Mouse (Mus musculus): ENCODE results near the gene Trappc12. TPM values are rescaled to one million over a fixed set of nuclear protein-coding genes. Genes with fewer than 3 reads are reported as not detected.
A peak's percentile ranks its signal among the peaks of the same experiment; 100 is the strongest.

The Trappc12 gene
- polyA plus RNA-seq, 1 experiment from 2014 or later, result 42.3 TPM

DNA sequence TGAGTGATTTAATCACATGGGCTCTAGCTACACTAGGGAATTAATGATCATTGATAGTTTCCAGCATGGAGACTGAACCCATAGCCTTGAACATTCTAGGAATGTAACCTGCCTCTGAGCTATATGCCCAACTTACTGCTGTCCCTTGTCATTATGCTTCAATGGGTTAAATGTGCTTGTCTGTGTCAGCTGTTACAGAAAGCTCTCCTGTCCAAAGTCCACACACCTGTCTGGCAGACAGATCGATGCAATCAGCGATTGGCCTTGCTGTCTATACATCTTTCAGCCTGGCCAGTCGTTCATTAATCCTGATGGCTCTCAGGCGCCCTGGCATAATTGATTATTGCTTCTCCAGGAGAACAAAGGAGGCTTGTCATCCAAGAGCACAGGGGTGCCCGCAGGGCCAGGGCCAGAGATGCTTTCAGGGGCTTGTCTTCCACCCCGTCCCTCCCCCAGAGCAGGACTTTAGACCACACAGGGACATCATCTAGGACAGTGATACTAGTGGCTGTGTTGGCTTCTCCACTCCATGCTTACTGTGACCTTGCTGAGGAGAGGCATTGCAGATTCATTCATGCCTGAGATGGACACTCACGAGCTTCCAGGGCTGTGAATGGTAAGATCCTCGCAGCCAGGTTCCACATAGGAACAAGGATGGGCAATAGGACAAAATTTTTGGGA, 63.9 kb downstream of the Trappc12 start:
- Histone ChIP-seq H3K4me1 (no peaks in the 10 kb centered on the region), H3K9me3 (replicated peaks) (no peaks in the 10 kb centered on the region), H3K27ac (replicated peaks) (no peak overlapping the region), H3K36me3 (peaks cover 31% of the 10 kb centered on the region), H3K4me3 (replicated peaks) (no peak overlapping the region), H3K27me3 (no peaks in the 10 kb centered on the region), H3K9ac (no peak overlapping the region), H3K4me2 (replicated peaks) (no peak overlapping the region)
- WGBS, result 60% methylated on average over 8 of the region's 8 CpGs
- no peak for ATAC-seq (ENCODE audit: insufficient number of reproducible peaks, low FRiP score, low TSS enrichment, low read depth)

DNA sequence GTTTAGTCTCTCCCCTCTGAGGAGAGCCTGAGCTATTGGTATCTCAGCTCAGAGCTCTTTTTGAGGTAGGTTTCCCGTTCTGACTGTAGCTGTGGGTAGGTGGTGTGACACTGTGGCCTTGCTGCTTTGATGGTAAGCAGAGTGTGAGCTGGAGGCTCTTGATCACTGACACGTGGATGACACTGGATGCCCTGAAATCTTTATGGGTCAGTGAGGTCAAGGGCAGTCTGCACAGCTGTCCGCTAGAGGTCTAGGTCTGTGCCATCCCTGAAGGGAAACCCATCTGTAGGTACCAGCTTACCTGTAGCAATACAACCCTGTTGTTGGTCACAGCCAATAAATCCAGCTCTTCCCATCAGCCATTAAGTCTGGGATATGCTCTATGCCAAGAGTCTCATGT, 64.5 kb downstream of the Trappc12 start:
- Histone ChIP-seq H3K9ac (no peak overlapping the region), H3K27me3 (no peaks in the 10 kb centered on the region), H3K36me3 (peaks cover 31% of the 10 kb centered on the region), H3K4me2 (replicated peaks) (no peak overlapping the region), H3K27ac (replicated peaks) (no peak overlapping the region), H3K9me3 (replicated peaks) (no peaks in the 10 kb centered on the region), H3K4me1 (no peaks in the 10 kb centered on the region), H3K4me3 (replicated peaks) (no peak overlapping the region)
- WGBS, result 64% methylated on average over 3 of the region's 3 CpGs
- ATAC-seq (ENCODE audit: insufficient number of reproducible peaks, low FRiP score, low TSS enrichment, low read depth), result no peak

GRCm38 (mm10) chr12:28684674-28685073, 65.6 kb downstream of the Trappc12 start:
- Histone ChIP-seq H3K4me1 (no peaks in the 10 kb centered on the region), H3K4me3 (replicated peaks) (no peak overlapping the region), H3K36me3 (peaks cover 24% of the 10 kb centered on the region), H3K4me2 (replicated peaks) (no peak overlapping the region), H3K9me3 (replicated peaks) (no peaks in the 10 kb centered on the region), H3K27me3 (no peaks in the 10 kb centered on the region), H3K9ac (no peak overlapping the region), H3K27ac (replicated peaks) (no peak overlapping the region)
- no peak for ATAC-seq (ENCODE audit: insufficient number of reproducible peaks, low FRiP score, low TSS enrichment, low read depth)
- 86% methylated on average over 1 of the region's 1 CpGs for WGBS

DNA sequence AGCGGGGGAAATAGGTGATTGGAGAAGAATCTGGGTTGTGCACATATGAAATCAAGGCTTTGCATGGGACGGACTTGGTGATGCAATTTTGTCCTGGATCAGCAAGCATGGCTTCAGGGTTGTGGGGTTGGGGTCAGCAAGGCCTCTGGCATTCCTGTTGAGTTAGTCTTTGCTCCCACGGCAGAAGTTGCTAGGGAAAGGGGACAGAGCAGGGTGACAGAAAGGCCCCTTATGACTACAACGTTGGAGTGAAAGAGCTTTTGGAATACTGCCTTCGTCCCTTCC, 74.4 kb downstream of the Trappc12 start:
- H3K27ac ChIP-seq (replicated peaks), result peak overlapping the region; percentile 97
- peaks cover 9% of the 10 kb centered on the region for H3K4me1 ChIP-seq
- H3K36me3 ChIP-seq, result peaks cover 15% of the 10 kb centered on the region; the same call in 1 of the 2 replicates
- WGBS, result 53% methylated on average over 5 of the region's 5 CpGs
- H3K9ac ChIP-seq, result peak overlapping the region; percentile 44
- no peaks in the 10 kb centered on the region for H3K27me3 ChIP-seq
- H3K4me3 ChIP-seq (replicated peaks), result peak overlapping the region; percentile 64
- H3K9me3 ChIP-seq (replicated peaks), result no peaks in the 10 kb centered on the region
- H3K4me2 ChIP-seq (replicated peaks), result peak overlapping the region; percentile 63
- ATAC-seq (ENCODE audit: insufficient number of reproducible peaks, low FRiP score, low TSS enrichment, low read depth), result no peak

DNA sequence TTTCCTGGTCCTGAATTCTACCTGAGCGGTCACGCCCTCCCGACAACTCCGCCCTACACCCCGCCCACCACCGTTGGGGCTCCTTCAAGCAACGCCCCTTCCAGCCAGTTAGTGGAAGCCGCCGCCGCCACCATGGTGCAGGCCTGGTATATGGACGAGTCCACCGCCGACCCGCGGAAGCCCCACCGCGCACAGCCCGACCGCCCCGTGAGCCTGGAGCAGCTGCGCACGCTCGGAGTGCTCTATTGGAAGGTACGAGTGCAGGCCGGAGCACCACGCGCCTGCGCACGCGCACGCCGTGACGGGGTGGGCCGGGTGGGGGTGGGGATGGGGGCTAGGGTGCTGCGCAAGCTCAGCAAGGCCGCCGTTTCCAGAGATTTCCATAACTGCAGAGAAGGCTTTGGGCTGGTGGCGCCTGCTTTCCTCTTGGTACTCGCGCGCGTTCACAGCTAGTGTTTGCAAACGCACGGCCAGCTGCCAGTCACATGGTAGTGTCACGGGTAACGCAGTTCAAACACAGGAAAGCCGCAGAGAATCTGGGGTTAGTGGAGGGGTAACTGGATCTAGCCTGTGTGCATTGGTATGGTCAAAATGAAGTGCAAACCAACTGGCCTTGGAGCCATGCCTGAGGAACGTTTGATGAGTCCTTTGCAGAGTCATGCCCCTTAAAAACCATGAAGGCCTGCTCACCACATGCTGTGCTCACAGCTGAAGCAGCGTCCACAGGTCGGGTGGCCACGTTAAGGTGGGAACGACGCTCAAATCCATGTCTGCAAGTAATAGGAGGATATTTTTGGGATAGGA, 74.9 kb downstream of the Trappc12 start, which contains the start of gene Adi1:
TSS of gene Adi1 (plus strand) at position 111 of the 804 bp plus-strand sequence.
- H3K9me3 ChIP-seq (replicated peaks), result no peaks in the 10 kb centered on the region
- 3% methylated on average over 53 of the region's 53 CpGs for WGBS
- peak; percentile 94 for ATAC-seq (ENCODE audit: insufficient number of reproducible peaks, low FRiP score, low TSS enrichment, low read depth)
- peaks cover 12% of the 10 kb centered on the region for H3K4me1 ChIP-seq
- H3K36me3 ChIP-seq, result peaks cover 11% of the 10 kb centered on the region; the same call in 1 of the 2 replicates
- H3K27me3 ChIP-seq, result no peaks in the 10 kb centered on the region
- peak within 1 kb of the TSS; percentile 63 for H3K4me2 ChIP-seq (replicated peaks)
- peak within 1 kb of the TSS; percentile 64 for H3K4me3 ChIP-seq (replicated peaks)
- peak within 1 kb of the TSS; percentile 97 for H3K27ac ChIP-seq (replicated peaks)
- peak within 1 kb of the TSS; percentile 44 for H3K9ac ChIP-seq

GRCm38 (mm10) chr12:28674038-28674720, 76.1 kb downstream of the Trappc12 start:
- Histone ChIP-seq H3K4me1 (peaks cover 12% of the 10 kb centered on the region), H3K36me3 (peaks cover 6% of the 10 kb centered on the region; the same call in 1 of the 2 replicates), H3K27ac (replicated peaks) (peak overlapping the region; percentile 97), H3K4me2 (replicated peaks) (peak overlapping the region; percentile 63), H3K4me3 (replicated peaks) (peak overlapping the region; percentile 64; the same call in 1 of the 2 replicates), H3K27me3 (no peaks in the 10 kb centered on the region), H3K9me3 (replicated peaks) (no peaks in the 10 kb centered on the region), H3K9ac (no peak overlapping the region)
- no peak for ATAC-seq (ENCODE audit: insufficient number of reproducible peaks, low FRiP score, low TSS enrichment, low read depth)
- 84% methylated on average over 10 of the region's 10 CpGs for WGBS

GRCm38 (mm10) chr12:28667287-28667686, 83.0 kb downstream of the Trappc12 start:
- H3K4me3 ChIP-seq (replicated peaks), result no peak overlapping the region
- H3K36me3 ChIP-seq, result no peaks in the 10 kb centered on the region
- H3K4me1 ChIP-seq, result peaks cover 15% of the 10 kb centered on the region; the same call in 1 of the 2 replicates
- 15% methylated on average over 8 of the region's 8 CpGs for WGBS
- no peak for ATAC-seq (ENCODE audit: insufficient number of reproducible peaks, low FRiP score, low TSS enrichment, low read depth)
- no peak overlapping the region for H3K9ac ChIP-seq
- H3K9me3 ChIP-seq (replicated peaks), result no peaks in the 10 kb centered on the region
- no peak overlapping the region for H3K4me2 ChIP-seq (replicated peaks)
- H3K27ac ChIP-seq (replicated peaks), result no peak overlapping the region
- H3K27me3 ChIP-seq, result no peaks in the 10 kb centered on the region

DNA sequence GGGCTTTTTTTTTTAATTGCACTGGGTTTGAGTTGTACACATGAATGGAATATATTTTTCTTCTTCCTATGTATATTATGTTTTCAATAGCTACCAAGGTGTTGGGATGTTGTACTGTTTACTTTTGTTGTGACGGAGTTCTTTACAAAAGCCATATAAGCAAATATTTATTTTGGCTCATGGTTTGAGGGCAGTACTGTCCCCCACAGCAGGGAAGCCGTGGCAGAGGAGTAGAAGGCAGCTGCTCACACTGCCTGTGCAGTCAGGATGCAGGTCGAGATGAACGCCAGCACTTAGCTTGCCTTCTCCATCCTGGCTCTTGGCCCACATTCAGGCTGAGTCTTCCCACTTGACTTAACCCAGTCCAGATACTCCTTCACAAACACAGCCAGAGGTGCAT, 83.5 kb downstream of the Trappc12 start:
- 52% methylated on average over 4 of the region's 4 CpGs for whole genome bisulfite sequencing
- no peak overlapping the region for H3K27ac ChIP-seq (replicated peaks)
- no peaks in the 10 kb centered on the region for H3K36me3 ChIP-seq
- H3K9ac ChIP-seq, result no peak overlapping the region
- no peaks in the 10 kb centered on the region for H3K27me3 ChIP-seq
- no peak overlapping the region for H3K4me2 ChIP-seq (replicated peaks)
- H3K4me1 ChIP-seq, result peaks cover 15% of the 10 kb centered on the region; the same call in 1 of the 2 replicates
- ATAC-seq (ENCODE audit: insufficient number of reproducible peaks, low FRiP score, low TSS enrichment, low read depth), result no peak
- no peak overlapping the region for H3K4me3 ChIP-seq (replicated peaks)
- no peaks in the 10 kb centered on the region for H3K9me3 ChIP-seq (replicated peaks)

DNA sequence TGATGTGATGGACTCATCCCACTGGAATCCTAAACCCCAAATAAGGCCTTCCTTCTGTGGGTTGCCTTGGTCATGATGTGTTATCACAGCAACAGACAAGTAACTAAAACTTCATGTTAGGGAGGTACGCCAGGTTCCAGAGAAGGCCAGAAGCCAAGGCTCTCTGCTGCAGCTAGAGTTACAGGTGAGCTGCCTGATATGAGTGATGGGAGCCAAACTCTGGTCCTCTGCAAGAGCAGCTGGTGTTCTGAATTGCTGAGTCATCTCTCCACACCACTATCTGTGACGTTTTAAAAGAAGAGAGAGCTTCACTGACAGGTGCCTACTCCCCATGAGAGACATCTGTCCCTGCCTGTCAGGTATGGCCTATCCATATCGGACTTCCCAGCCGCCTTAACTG, 87.6 kb downstream of the Trappc12 start:
- Histone ChIP-seq H3K9ac (no peak overlapping the region), H3K4me2 (replicated peaks) (no peak overlapping the region), H3K27me3 (no peaks in the 10 kb centered on the region), H3K9me3 (replicated peaks) (no peaks in the 10 kb centered on the region), H3K4me1 (peaks cover 9% of the 10 kb centered on the region; the same call in 1 of the 2 replicates), H3K4me3 (replicated peaks) (no peak overlapping the region), H3K36me3 (peaks cover 27% of the 10 kb centered on the region), H3K27ac (replicated peaks) (no peak overlapping the region)
- no peak for ATAC-seq (ENCODE audit: insufficient number of reproducible peaks, low FRiP score, low TSS enrichment, low read depth)
- WGBS, result 83% methylated on average over 4 of the region's 4 CpGs

- Histone ChIP-seq H3K36me3 (peaks cover 14% of the 10 kb centered on the region; the same call in 1 of the 2 replicates), H3K27ac (replicated peaks) (peak within 1 kb of the TSS; percentile 68), H3K27me3 (no peaks in the 10 kb centered on the region), H3K4me2 (replicated peaks) (peak within 1 kb of the TSS; percentile 77), H3K9ac (peak within 1 kb of the TSS; percentile 84), H3K9me3 (replicated peaks) (no peaks in the 10 kb centered on the region), H3K4me3 (replicated peaks) (peak within 1 kb of the TSS; percentile 94), H3K4me1 (peaks cover 9% of the 10 kb centered on the region)
- peak; percentile 87 for ATAC-seq (ENCODE audit: insufficient number of reproducible peaks, low FRiP score, low TSS enrichment, low read depth)
- WGBS, result 2% methylated on average over 52 of the region's 52 CpGs
Observed at GRCm38 (mm10) chr12:28649141-28650110, 100.8 kb downstream of the Trappc12 start, which contains the start of gene Rnaseh1. Gene Rnaseh1 (plus strand): TSS chr12:28649602.
